Mouse (Mus musculus) myocyte (in vitro differentiated cells): ENCODE data around the gene Btbd19.

Experiments used
- E2F4 ChIP-seq: IDR thresholded peaks from one replicate; pipeline ENCODE4 v1.6.1; 2011; ENCODE audit warnings: mild to moderate bottlenecking, control low read depth, moderate library complexity; ENCODE audit not compliant: insufficient read depth
- MAX ChIP-seq: IDR thresholded peaks from one replicate; pipeline ENCODE4 v1.6.1; 2011; ENCODE audit warnings: low read depth, mild to moderate bottlenecking, control low read depth
- MYOG ChIP-seq, 3 experiments: IDR thresholded peaks; one replicate each; pipeline ENCODE4 v1.6.1; 2011; ENCODE audit warnings: control low read depth in 2 of 3, low read depth in 2 of 3, mild to moderate bottlenecking in 2 of 3; ENCODE audit not compliant: insufficient read length in 2 of 3, control insufficient read depth in 1 of 3, insufficient read depth in 1 of 3
- POLR2A ChIP-seq: IDR thresholded peaks from one replicate; pipeline ENCODE4 v1.6.1; 2011; ENCODE audit warnings: low read depth, mild to moderate bottlenecking, control low read depth, moderate library complexity; ENCODE audit not compliant: insufficient read length
- POLR2AphosphoS2 ChIP-seq: IDR thresholded peaks from one replicate; pipeline ENCODE4 v1.6.1; 2011; ENCODE audit warnings: low read depth, control low read depth; ENCODE audit not compliant: insufficient read length

- TF ChIP-seq POLR2AphosphoS2 (no peak), POLR2A (peak; percentile 20), MYOG (IDR thresholded peaks at IDR 0.05; ENCODE audit: control insufficient read depth in 1 of 3, insufficient read depth in 1 of 3, insufficient read length in 2 of 3, low read depth in 2 of 3) (no peak), MAX (no peak), E2F4 (no peak)
Observed at GRCm38 (mm10) chr4:117117931-117118330, 7.6 kb downstream of the Btbd19 start.
